Mouse (Mus musculus): ENCODE data around the gene Setd7.

GRCm38 (mm10) chr3:51518763-51519121 is 41.9 kb downstream of the Setd7 start:
- TF ChIP-seq CTCF (IDR thresholded peaks at IDR 0.05; ENCODE audit: borderline replicate concordance, extremely low read depth, insufficient read depth, insufficient read length), result no peak
- TF ChIP-seq POLR2A (IDR thresholded peaks at IDR 0.05; ENCODE audit: borderline replicate concordance, extremely low read depth, insufficient read depth, insufficient read length, poor library complexity, severe bottlenecking), result no peak
